Mouse (Mus musculus) heart, adult 2 months (tissue): ENCODE measurements around the gene Abcg4.

Experiments
- CTCF ChIP-seq: fragments of 200-600 bp; IDR thresholded peaks from 2 replicates; pipeline ENCODE4 v1.8.1; 2022; ENCODE audit warnings: antibody characterized with exemption, mild to moderate bottlenecking, moderate library complexity
- EP300 ChIP-seq: fragments of 200-500 bp; IDR thresholded peaks from 2 replicates; pipeline ENCODE4 v1.6.1; 2011; ENCODE audit warnings: low read depth, low read length, control low read depth; ENCODE audit not compliant: insufficient read depth
- POLR2A ChIP-seq: fragments of 200-500 bp; IDR thresholded peaks from 2 replicates; pipeline ENCODE4 v1.6.1; 2011; ENCODE audit warnings: mild to moderate bottlenecking, low read depth, low read length, control low read depth; ENCODE audit not compliant: insufficient read depth

DNA sequence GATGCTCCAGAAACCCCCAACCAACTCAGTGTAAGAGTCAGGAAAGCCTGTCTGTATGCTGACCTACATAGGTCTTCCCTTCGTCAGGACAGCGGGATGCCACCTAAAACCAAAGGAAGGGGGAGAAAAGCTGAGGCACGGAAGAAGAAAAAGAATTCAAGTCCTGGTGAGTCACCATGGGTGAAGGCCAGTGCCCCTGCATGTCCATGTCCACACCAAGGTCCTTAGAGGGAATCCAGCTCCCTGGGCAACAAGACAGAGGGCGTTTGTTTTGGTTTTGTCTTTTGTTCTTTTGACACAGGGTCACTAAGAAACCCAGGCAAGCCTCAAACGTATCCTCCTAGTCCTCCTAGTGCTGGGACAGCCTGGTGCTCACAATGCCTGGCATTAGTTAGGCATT, 47.5 kb downstream of the Abcg4 start:
- TF ChIP-seq CTCF = no peak
- no peak for TF ChIP-seq POLR2A
- no peak for TF ChIP-seq EP300
